Mouse (Mus musculus): ENCODE results near the gene Spaca4.

DNA sequence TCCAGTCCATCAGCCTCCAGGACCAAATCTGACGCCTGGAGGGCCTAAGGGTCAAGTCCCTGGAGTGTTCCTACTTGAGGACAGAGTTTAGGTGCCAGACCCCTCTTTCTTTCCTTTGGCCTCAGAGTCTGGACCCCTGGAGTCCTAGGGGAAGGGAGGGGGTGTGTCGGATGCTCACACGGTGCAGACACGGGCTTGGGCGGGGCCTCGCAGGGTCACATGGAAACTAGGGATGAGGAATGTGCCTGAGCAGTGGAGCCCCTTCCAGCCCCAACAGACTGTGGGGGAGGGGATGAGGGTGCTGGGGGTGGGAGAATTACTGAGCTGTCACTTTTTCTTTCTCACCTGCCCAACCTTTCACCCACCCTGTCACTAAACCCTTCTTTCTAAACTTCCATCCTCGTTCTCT is 19.7 kb downstream of the Spaca4 start:
- TF ChIP-seq CTCF (IDR thresholded peaks at IDR 0.05) (no peak), EP300 (IDR thresholded peaks at IDR 0.05) (no peak)

Data from lung, postnatal 0 days (tissue).